Mouse (Mus musculus): ENCODE results near the gene Prkca.

DNA sequence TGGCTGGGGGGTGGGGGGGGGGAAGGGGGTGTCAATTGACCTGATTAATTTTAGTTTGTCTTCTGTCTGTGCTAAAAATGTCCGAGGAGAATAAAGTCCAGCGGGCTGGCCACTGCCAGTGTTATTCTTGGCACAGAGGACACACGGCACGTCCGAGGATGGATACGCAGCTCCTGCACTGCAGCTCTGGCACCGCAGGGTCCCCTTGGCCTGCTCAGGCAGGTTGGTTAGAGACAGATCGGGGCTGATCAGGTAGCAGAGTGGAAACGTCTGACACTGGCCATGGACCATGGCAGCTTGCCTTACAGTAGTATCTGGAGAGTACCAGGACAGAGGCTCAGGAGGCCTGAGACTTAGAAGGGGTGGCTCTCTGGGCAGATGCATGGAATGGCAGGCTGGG, 393.5 kb downstream of the Prkca start:
- no peak for TF ChIP-seq CTCF (IDR thresholded peaks at IDR 0.05; ENCODE audit: borderline replicate concordance, insufficient read depth, low read depth, low read length)
- no peak for TF ChIP-seq POLR2A (IDR thresholded peaks at IDR 0.05; ENCODE audit: borderline replicate concordance, insufficient read depth, low read length)

All from cerebellum, adult 2 months (tissue).